Mouse (Mus musculus): ENCODE measurements around the gene Slc34a1. TPM values are rescaled to one million over a fixed set of nuclear protein-coding genes. Genes with fewer than 3 reads are reported as not detected.

The Slc34a1 gene
- polyA plus RNA-seq, 1 experiment from 2014 or later, result 0.20 TPM

DNA sequence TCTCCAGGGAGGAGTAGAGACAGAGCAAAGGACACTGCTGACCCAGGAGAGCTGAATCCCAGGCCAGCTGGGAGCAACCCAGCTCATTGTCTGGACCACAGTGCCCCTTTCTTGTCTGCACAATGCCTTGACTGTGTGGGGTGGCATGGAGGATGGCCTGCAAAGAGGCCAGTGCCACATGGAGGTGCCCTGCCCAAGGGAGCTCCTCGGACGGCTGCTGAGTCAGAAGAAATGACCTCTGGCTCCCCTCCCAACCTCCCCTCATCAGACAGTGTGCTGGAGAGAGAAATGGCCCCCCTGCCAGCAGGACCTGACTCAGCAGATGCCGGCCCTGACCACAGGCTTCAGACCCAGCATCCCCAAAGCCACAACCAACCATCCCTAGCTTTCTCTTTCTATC is 67.2 kb downstream of the Slc34a1 start:
- Histone ChIP-seq H3K4me1 (peaks cover 22% of the 10 kb centered on the region), H3K27me3 (no peaks in the 10 kb centered on the region), H3K36me3 (peaks cover 20% of the 10 kb centered on the region), H3K4me2 (peak overlapping the region; percentile 95), H3K27ac (no peak overlapping the region), H3K9ac (no peak overlapping the region), H3K4me3 (peak overlapping the region; percentile 70), H3K9me3 (no peaks in the 10 kb centered on the region)
- 29% methylated on average over 3 of the region's 3 CpGs for whole genome bisulfite sequencing
- no peak for ATAC-seq (ENCODE audit: insufficient number of reproducible peaks, low FRiP score, low TSS enrichment, low read depth)

Small RNA genes within 50 kb of the gene (microRNA-seq; reads per million reads assigned to microRNA genes)
- gene Mir6943, result not detected

Other genes starting within 250 kb of the Slc34a1 start
- gene Fgfr4, start 245.5 kb upstream of the Slc34a1 start, polyA plus RNA-seq (2015; fragmentation: Nextera tagmentation; extraction: Ambion mirVana), result 8.2 and 14.2 TPM in 2 replicates
- 52.4 and 55.8 TPM in 2 replicates for gene Nsd1, start 188.4 kb upstream of the Slc34a1 start, polyA plus RNA-seq (2015; fragmentation: Nextera tagmentation; extraction: Ambion mirVana)
- 427 and 446 TPM in 2 replicates for gene Prelid1, start 77.7 kb upstream of the Slc34a1 start, polyA plus RNA-seq (2015; fragmentation: Nextera tagmentation; extraction: Ambion mirVana)
- gene Rab24, start 76.2 kb upstream of the Slc34a1 start, polyA plus RNA-seq (2015; fragmentation: Nextera tagmentation; extraction: Ambion mirVana), result 110 and 119 TPM in 2 replicates
- gene Mxd3, start 68.4 kb upstream of the Slc34a1 start, polyA plus RNA-seq (2015; fragmentation: Nextera tagmentation; extraction: Ambion mirVana), result 43.8 and 46.2 TPM in 2 replicates
- 104 and 109 TPM in 2 replicates for gene Lman2, start 35.4 kb upstream of the Slc34a1 start, polyA plus RNA-seq (2015; fragmentation: Nextera tagmentation; extraction: Ambion mirVana)
- gene Rgs14, start 28.5 kb upstream of the Slc34a1 start, polyA plus RNA-seq (2015; fragmentation: Nextera tagmentation; extraction: Ambion mirVana), result 1.4 and 2.4 TPM in 2 replicates
- gene Pfn3, start 17.0 kb downstream of the Slc34a1 start, polyA plus RNA-seq (2015; fragmentation: Nextera tagmentation; extraction: Ambion mirVana), result not detected in 2 replicates
- 0.17 TPM in 1 of 2 replicates, not detected in the other for gene F12, start 28.6 kb downstream of the Slc34a1 start, polyA plus RNA-seq (2015; fragmentation: Nextera tagmentation; extraction: Ambion mirVana)
- gene Grk6, start 46.9 kb downstream of the Slc34a1 start, polyA plus RNA-seq (2015; fragmentation: Nextera tagmentation; extraction: Ambion mirVana), result 34.3 and 39.0 TPM in 2 replicates
- gene Prr7, start 66.1 kb downstream of the Slc34a1 start, polyA plus RNA-seq (2015; fragmentation: Nextera tagmentation; extraction: Ambion mirVana), result 0.38 and 1.2 TPM in 2 replicates
- gene Dbn1, start 89.9 kb downstream of the Slc34a1 start, polyA plus RNA-seq (2015; fragmentation: Nextera tagmentation; extraction: Ambion mirVana), result 162 and 172 TPM in 2 replicates
- gene Pdlim7, start 115.5 kb downstream of the Slc34a1 start, polyA plus RNA-seq (2015; fragmentation: Nextera tagmentation; extraction: Ambion mirVana), result 147 and 213 TPM in 2 replicates
- 4.7 and 5.7 TPM in 2 replicates for gene Dok3, start 131.1 kb downstream of the Slc34a1 start, polyA plus RNA-seq (2015; fragmentation: Nextera tagmentation; extraction: Ambion mirVana)
- 56.1 and 56.7 TPM in 2 replicates for gene Ddx41, start 138.5 kb downstream of the Slc34a1 start, polyA plus RNA-seq (2015; fragmentation: Nextera tagmentation; extraction: Ambion mirVana)
- 34.8 and 35.4 TPM in 2 replicates for gene Fam193b, start 172.9 kb downstream of the Slc34a1 start, polyA plus RNA-seq (2015; fragmentation: Nextera tagmentation; extraction: Ambion mirVana)
- 214 and 263 TPM in 2 replicates for gene Tmed9, start 175.5 kb downstream of the Slc34a1 start, polyA plus RNA-seq (2015; fragmentation: Nextera tagmentation; extraction: Ambion mirVana)
- gene B4galt7, start 201.7 kb downstream of the Slc34a1 start, polyA plus RNA-seq (2015; fragmentation: Nextera tagmentation; extraction: Ambion mirVana), result 34.0 TPM in 2 replicates
- 56.0 and 57.8 TPM in 2 replicates for gene Caml, start 224.8 kb downstream of the Slc34a1 start, polyA plus RNA-seq (2015; fragmentation: Nextera tagmentation; extraction: Ambion mirVana)
- gene Ddx46, start 236.8 kb downstream of the Slc34a1 start, polyA plus RNA-seq (2015; fragmentation: Nextera tagmentation; extraction: Ambion mirVana), result 30.7 and 33.4 TPM in 2 replicates

Data from limb, embryonic 15.5 days (tissue).